In the genomic region with DNA sequence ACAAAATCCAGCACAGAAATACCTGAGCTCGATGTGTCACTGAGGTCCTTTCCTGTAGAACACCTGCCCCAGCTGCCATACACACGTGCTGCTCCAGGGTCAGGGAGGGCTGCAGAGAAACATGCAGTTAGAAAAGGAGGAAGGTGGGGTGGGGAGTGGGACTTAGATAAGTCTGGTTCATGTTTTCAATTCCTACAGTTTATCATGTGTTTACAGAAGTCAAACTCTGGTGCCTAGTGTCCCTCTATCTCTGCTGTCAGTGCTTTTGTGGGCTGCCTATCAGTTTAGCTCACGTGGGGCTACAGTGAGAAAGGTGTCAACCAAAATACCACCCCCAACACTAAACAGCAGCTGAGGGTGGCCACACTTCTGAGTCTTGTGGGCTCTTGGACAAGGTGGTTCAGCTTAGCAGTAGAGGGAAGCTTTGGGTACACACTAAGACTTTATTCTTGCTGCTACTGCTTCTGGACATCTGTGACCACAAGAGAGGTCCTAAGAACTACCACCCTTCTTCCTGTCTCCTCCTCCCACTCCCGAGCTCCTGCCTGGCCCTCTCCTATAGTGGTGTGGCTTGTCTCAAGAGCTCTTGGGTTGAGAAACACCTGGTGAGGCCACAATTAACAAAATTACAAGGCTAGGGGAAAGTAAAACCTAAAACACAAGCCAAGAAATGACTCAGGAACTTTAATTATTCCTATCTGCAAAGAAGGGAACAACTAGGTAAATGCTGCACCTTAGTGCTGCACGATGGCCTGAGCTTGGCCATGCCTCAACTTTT, we compare ENCODE assay signal across 14 mouse cellular contexts.
DNase-seq lines count a peak whose midpoint lies in the region; ATAC-seq and TF ChIP-seq lines count a peak whose summit lies in the region.
"Had no signal": no experiment of that assay in that cellular context is flagged by ENCODE, and none has a peak within 500 bp of the region (broad histone marks: within the 10 kb centered on the region; RNA-seq: fewer than 3 reads in every experiment).

No protein-coding gene starts in this region.

- no peaks in the 10 kb centered on the region for H3K4me1 ChIP-seq in lung, embryonic 14.5 days (ENCODE audit: insufficient read depth)
- no peaks in the 10 kb centered on the region for H3K4me1 ChIP-seq in limb, embryonic 10.5 days
- H3K4me1 ChIP-seq: hindbrain, embryonic 15.5 days; midbrain, embryonic 12.5 days; neural tube, embryonic 12.5 days had no signal

- H3K27ac ChIP-seq in lung, embryonic 14.5 days (ENCODE audit: low read depth) = peak overlapping the region; percentile 67
- H3K27ac ChIP-seq in limb, embryonic 10.5 days = peak overlapping the region; percentile 7; the same call in 1 of the 2 replicates
- H3K27ac ChIP-seq: hindbrain, embryonic 15.5 days; midbrain, embryonic 12.5 days; neural tube, embryonic 12.5 days had no signal

- no peak for TF ChIP-seq CTCF in lung, embryonic 14.5 days (IDR thresholded peaks at IDR 0.05; ENCODE audit: low read depth)

- 60% methylated on average over 5 of the region's 5 CpGs for WGBS in lung, embryonic 14.5 days
- WGBS in limb, embryonic 10.5 days = 87% methylated on average over 5 of the region's 5 CpGs

- H3K4me2 ChIP-seq in lung, embryonic 14.5 days = no peak overlapping the region
- H3K4me2 ChIP-seq: hindbrain, embryonic 15.5 days; midbrain, embryonic 12.5 days; neural tube, embryonic 12.5 days had no signal

- ATAC-seq in lung, embryonic 14.5 days (ENCODE audit: insufficient read depth) = peak; percentile 33; the same call in 1 of the 2 replicates

- DNase-seq in lung, embryonic 14.5 days = no peak
- no peak for DNase-seq in lung, postnatal 4 days
- DNase-seq in c-Kit-positive CD71-positive TER-119-negative erythroid progenitor cells, embryonic 14.5 days (ENCODE audit: low read depth) = peak; percentile 72
- DNase-seq in limb, embryonic 10.5 days (ENCODE audit: low spot score) = no peak
- peak; percentile 18 to 26 for DNase-seq in natural killer cell, adult 2 months (ENCODE audit: low spot score in 2 of 2)
- DNase-seq in thymus, postnatal 25 days = no peak
- DNase-seq in left cerebral cortex, adult 9 months (ENCODE audit: low spot score in 2 of 2) = no peak
- no peak for DNase-seq in thymus, postnatal 36 days
- DNase-seq: cerebellum, adult 11 months; kidney, postnatal 4 days; thymus, adult 2 months had no signal

- no peaks in the 10 kb centered on the region for H3K27me3 ChIP-seq in lung, embryonic 14.5 days (ENCODE audit: insufficient read depth, low read length)
- no peaks in the 10 kb centered on the region for H3K27me3 ChIP-seq in limb, embryonic 10.5 days (ENCODE audit: low read depth, poor library complexity, severe bottlenecking)
- H3K27me3 ChIP-seq: hindbrain, embryonic 15.5 days; midbrain, embryonic 12.5 days; neural tube, embryonic 12.5 days had no signal

- no peak overlapping the region for H3K9ac ChIP-seq in lung, embryonic 14.5 days
- H3K9ac ChIP-seq: hindbrain, embryonic 15.5 days; midbrain, embryonic 12.5 days; neural tube, embryonic 12.5 days had no signal

- H3K4me3 ChIP-seq in lung, embryonic 14.5 days (ENCODE audit: low read depth, low read length) = no peak overlapping the region
- H3K4me3 ChIP-seq in limb, embryonic 10.5 days = no peak overlapping the region
- H3K4me3 ChIP-seq: hindbrain, embryonic 15.5 days; midbrain, embryonic 12.5 days; neural tube, embryonic 12.5 days had no signal

- no peaks in the 10 kb centered on the region for H3K9me3 ChIP-seq in lung, embryonic 14.5 days (ENCODE audit: low read depth, low read length)
- H3K9me3 ChIP-seq in limb, embryonic 10.5 days (replicated peaks) = no peaks in the 10 kb centered on the region
- H3K9me3 ChIP-seq: hindbrain, embryonic 15.5 days; midbrain, embryonic 12.5 days; neural tube, embryonic 12.5 days had no signal

- H3K36me3 ChIP-seq in lung, embryonic 14.5 days (ENCODE audit: insufficient read depth) = peaks cover 14% of the 10 kb centered on the region; the same call in 1 of the 2 replicates
- H3K36me3 ChIP-seq in limb, embryonic 10.5 days = peaks cover 28% of the 10 kb centered on the region

Comparison
In these comparisons a context has a peak if more than half of its experiments do, and no peak if none do; other contexts are left out.
1. DNase-seq: peak in c-Kit-positive CD71-positive TER-119-negative erythroid progenitor cells, embryonic 14.5 days (single experiment) and natural killer cell, adult 2 months (2 of 2); none in lung, embryonic 14.5 days (single experiment), lung, postnatal 4 days (0 of 2), limb, embryonic 10.5 days (single experiment), thymus, postnatal 25 days (single experiment), left cerebral cortex, adult 9 months (0 of 2) and thymus, postnatal 36 days (0 of 2).